23 mouse cellular contexts compared by ENCODE assay signal in the genomic region with DNA sequence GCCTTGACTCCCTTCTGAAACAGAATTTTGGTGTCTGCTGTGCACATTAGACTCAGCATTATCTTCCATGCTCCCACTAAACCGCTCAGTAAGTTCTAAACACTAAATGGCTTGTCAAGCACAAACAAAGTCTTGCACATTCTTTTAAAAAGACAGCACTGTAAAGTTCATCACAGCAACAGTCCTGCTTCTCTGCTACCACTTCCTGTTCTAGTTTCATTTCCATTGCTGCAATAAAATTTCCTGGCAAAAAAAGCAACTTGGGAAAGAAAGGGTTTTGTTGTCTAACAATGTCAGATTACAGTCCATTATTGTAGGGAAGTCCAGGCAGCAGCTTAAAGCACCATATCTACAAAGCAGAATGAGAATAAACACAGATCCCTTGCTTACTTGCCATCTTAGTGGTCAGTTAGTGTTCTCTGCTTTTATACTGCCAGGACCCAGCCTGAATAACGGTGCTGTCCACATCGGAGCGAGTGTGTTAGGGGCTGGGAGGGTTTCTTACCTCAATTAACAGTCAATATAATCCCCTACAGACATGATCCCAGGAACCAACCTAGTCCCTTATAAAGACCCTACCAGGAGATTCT.
DNase-seq lines count a peak whose midpoint lies in the region; ATAC-seq and TF ChIP-seq lines count a peak whose summit lies in the region.
"Had no signal": no experiment of that assay in that cellular context is flagged by ENCODE, and none has a peak within 500 bp of the region (broad histone marks: within the 10 kb centered on the region; RNA-seq: fewer than 3 reads in every experiment).

No protein-coding gene starts in this region.

- H3K9me3 ChIP-seq in liver, postnatal 0 days (ENCODE audit: low read length), result no peaks in the 10 kb centered on the region
- H3K9me3 ChIP-seq: embryonic facial prominence, embryonic 13.5 days; hindbrain, embryonic 13.5 days; limb, embryonic 13.5 days; liver, embryonic 12.5 days had no signal

- H3K36me3 ChIP-seq in liver, adult 2 months (ENCODE audit: control insufficient read depth, insufficient read depth, low read length), result no peaks in the 10 kb centered on the region
- no peaks in the 10 kb centered on the region for H3K36me3 ChIP-seq in liver, postnatal 0 days (replicated peaks; ENCODE audit: insufficient read depth, low read length)
- H3K36me3 ChIP-seq in spleen, adult 2 months (ENCODE audit: control insufficient read depth, insufficient read depth, low read length), result no peaks in the 10 kb centered on the region
- H3K36me3 ChIP-seq: embryonic facial prominence, embryonic 13.5 days; hindbrain, embryonic 13.5 days; limb, embryonic 13.5 days; liver, embryonic 12.5 days had no signal

- TF ChIP-seq POLR2A in liver, adult 2 months (IDR thresholded peaks at IDR 0.05; ENCODE audit: extremely low read depth, insufficient read depth, low read length), result no peak
- no peak for TF ChIP-seq POLR2A in spleen, adult 2 months (IDR thresholded peaks at IDR 0.05; ENCODE audit: low read depth, low read length)

- no peaks in the 10 kb centered on the region for H3K27me3 ChIP-seq in liver, adult 2 months (ENCODE audit: control insufficient read depth, insufficient read depth, low read length)
- H3K27me3 ChIP-seq in liver, postnatal 0 days (ENCODE audit: insufficient read depth, low read length), result no peaks in the 10 kb centered on the region
- no peaks in the 10 kb centered on the region for H3K27me3 ChIP-seq in spleen, adult 2 months (ENCODE audit: control insufficient read depth, insufficient read depth, low read length)
- H3K27me3 ChIP-seq: embryonic facial prominence, embryonic 13.5 days; hindbrain, embryonic 13.5 days; limb, embryonic 13.5 days; liver, embryonic 12.5 days had no signal

- ATAC-seq in liver, postnatal 0 days, result no peak
- peak; percentile 37 for ATAC-seq in megakaryocyte progenitor cell, adult 5-6 weeks (replicated peaks; ENCODE audit: poor library complexity)
- ATAC-seq: CD4-positive, CD25-positive, alpha-beta regulatory T cell, adult 4 months; forebrain, postnatal 0 days; intestine, embryonic 16.5 days; liver, embryonic 12.5 days had no signal

- TF ChIP-seq EP300 in liver, postnatal 0 days (IDR thresholded peaks at IDR 0.05; ENCODE audit: low read depth), result no peak

- H3K4me3 ChIP-seq in liver, adult 2 months (ENCODE audit: insufficient read depth, low read depth, low read length), result no peak overlapping the region
- H3K4me3 ChIP-seq in liver, postnatal 0 days (ENCODE audit: low read depth, low read length), result no peak overlapping the region
- H3K4me3 ChIP-seq in spleen, adult 2 months (ENCODE audit: extremely low read depth, insufficient read depth, insufficient read length), result no peak overlapping the region
- H3K4me3 ChIP-seq: embryonic facial prominence, embryonic 13.5 days; hindbrain, embryonic 13.5 days; limb, embryonic 13.5 days; liver, embryonic 12.5 days had no signal

- H3K4me1 ChIP-seq in liver, adult 2 months (ENCODE audit: control insufficient read depth, insufficient read depth, low read length), result no peaks in the 10 kb centered on the region; the same call in 1 of the 2 replicates
- no peaks in the 10 kb centered on the region for H3K4me1 ChIP-seq in liver, postnatal 0 days (ENCODE audit: insufficient read depth)
- peaks cover 6% of the 10 kb centered on the region; the same call in 1 of the 2 replicates for H3K4me1 ChIP-seq in spleen, adult 2 months (ENCODE audit: control insufficient read depth, insufficient read depth, insufficient read length)
- H3K4me1 ChIP-seq: embryonic facial prominence, embryonic 13.5 days; hindbrain, embryonic 13.5 days; liver, embryonic 12.5 days had no signal

- no peaks in the 10 kb centered on the region for H3K79me2 ChIP-seq in liver, adult 2 months (ENCODE audit: control insufficient read depth, insufficient read depth, low read length)

- WGBS in liver, adult 2 months, result 74% methylated on average over 4 of the region's 4 CpGs
- 67% methylated on average over 4 of the region's 4 CpGs for WGBS in liver, postnatal 0 days (ENCODE audit: insufficient replicate concordance)
- WGBS in spleen, adult 2 months, result 77% methylated on average over 4 of the region's 4 CpGs

- intact Hi-C loops in left cerebral cortex, postnatal 4 days (cut with DNase I), result no loop called here

- H3K9ac ChIP-seq in liver, adult 2 months (ENCODE audit: low read depth, low read length), result no peak overlapping the region
- no peak overlapping the region for H3K9ac ChIP-seq in liver, postnatal 0 days (replicated peaks)
- H3K9ac ChIP-seq: embryonic facial prominence, embryonic 13.5 days; forebrain, postnatal 0 days; hindbrain, embryonic 13.5 days; limb, embryonic 13.5 days; liver, embryonic 12.5 days had no signal

- H3K27ac ChIP-seq in liver, adult 2 months (replicated peaks; ENCODE audit: insufficient read depth, low read depth, low read length), result no peak overlapping the region
- H3K27ac ChIP-seq in liver, postnatal 0 days (ENCODE audit: low read depth), result no peak overlapping the region; the same call in 1 of the 2 replicates
- H3K27ac ChIP-seq in spleen, adult 2 months (ENCODE audit: insufficient read depth, low read length), result peak overlapping the region; percentile 7; the same call in 1 of the 2 replicates
- H3K27ac ChIP-seq: embryonic facial prominence, embryonic 13.5 days; hindbrain, embryonic 13.5 days; limb, embryonic 13.5 days; liver, embryonic 12.5 days had no signal

- no peak overlapping the region for H3K4me2 ChIP-seq in liver, postnatal 0 days (ENCODE audit: low read depth, low read length)
- H3K4me2 ChIP-seq: embryonic facial prominence, embryonic 13.5 days; hindbrain, embryonic 13.5 days; limb, embryonic 13.5 days; liver, embryonic 12.5 days had no signal

- DNase-seq in liver, adult 2 months (ENCODE audit: extremely low read depth, low read depth, low spot score), result peak; percentile 22
- no peak for DNase-seq in liver, postnatal 0 days
- DNase-seq in spleen, adult 2 months (ENCODE audit: low read depth in 1 of 2, low spot score in 2 of 2), result no peak
- DNase-seq in spleen, adult 12 weeks (ENCODE audit: low spot score), result no peak
- no peak for DNase-seq in left cerebral cortex, postnatal 4 days
- DNase-seq in layer of hippocampus, adult 9-11 months, result no peak
- DNase-seq: adrenal gland, postnatal 25 days; cerebellum, adult 11-12 months; cerebellum, adult 9-11 months; forebrain, postnatal 0 days; heart, postnatal 4 days; kidney, adult 8-10 months; kidney, postnatal 10 days; midbrain, embryonic 14.5 days; right cerebral cortex, postnatal 14 days; thymus, postnatal 14 days had no signal

- no peak for TF ChIP-seq CTCF in liver, adult 2 months (IDR thresholded peaks at IDR 0.05; ENCODE audit: low read depth, low read length)
- TF ChIP-seq CTCF in liver, postnatal 0 days (IDR thresholded peaks at IDR 0.05; ENCODE audit: low read depth), result no peak
- no peak for TF ChIP-seq CTCF in spleen, adult 2 months (IDR thresholded peaks at IDR 0.05; ENCODE audit: extremely low read depth, insufficient read depth, insufficient read length, insufficient replicate concordance)
